Mouse (Mus musculus) ZHBTc4 (cell line): ENCODE measurements around the gene Cdk10.
A peak's percentile ranks its signal among the peaks of the same experiment; 100 is the strongest.
"Not testable (repeated sequence)": the region's sequence is repeated elsewhere in the genome, so short reads cannot be mapped to it uniquely, and the experiment has no call there.

Experiments used
- DNase-seq: peaks from one replicate; pipeline ENCODE4 v3.0.0-alpha.2; 2011; ENCODE audit warnings: low read depth, low spot score

Cdk10 gene

DNA sequence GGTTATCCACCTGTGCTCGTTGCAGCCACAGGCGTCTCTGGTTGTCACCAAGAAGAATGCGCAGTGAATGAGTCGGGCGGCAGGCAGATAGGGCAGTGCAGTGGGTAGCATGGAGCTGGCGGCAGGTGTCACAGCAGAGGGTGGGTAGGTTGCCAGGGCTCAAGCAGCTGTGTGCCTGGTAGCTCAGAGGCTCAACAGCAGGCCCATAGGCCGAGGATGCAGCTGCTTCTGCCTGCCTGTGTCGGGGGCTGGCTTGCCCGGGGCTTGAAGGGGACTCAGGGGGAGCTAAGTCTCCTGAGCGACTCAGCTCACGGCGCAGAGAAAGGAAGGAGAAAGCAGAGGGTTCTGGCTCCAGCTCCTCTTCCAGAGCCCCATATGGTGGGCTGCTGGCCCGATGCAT, 8.7 kb downstream of the Cdk10 start:
- no peak for DNase-seq

DNA sequence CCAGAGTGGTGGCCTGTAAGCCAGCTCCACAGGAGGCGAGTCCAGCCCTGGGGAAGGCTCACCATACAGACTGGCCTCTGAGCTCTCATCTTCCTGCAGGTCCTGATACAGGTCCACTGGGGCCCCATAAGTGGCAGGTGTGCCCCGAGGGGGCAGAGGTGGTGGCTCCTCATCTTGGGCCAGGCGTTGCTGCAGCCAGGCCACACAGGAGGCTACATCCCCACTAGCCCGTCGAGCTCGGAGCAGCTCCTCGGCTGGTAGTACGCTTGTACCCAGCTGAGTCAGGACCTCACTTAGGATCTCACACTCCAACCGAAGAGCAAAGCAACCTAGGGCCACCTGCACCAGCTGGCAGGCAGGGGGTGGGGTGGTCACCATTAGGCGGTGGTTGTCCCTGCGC, 9.1 kb downstream of the Cdk10 start:
- DNase-seq, result no peak

DNA sequence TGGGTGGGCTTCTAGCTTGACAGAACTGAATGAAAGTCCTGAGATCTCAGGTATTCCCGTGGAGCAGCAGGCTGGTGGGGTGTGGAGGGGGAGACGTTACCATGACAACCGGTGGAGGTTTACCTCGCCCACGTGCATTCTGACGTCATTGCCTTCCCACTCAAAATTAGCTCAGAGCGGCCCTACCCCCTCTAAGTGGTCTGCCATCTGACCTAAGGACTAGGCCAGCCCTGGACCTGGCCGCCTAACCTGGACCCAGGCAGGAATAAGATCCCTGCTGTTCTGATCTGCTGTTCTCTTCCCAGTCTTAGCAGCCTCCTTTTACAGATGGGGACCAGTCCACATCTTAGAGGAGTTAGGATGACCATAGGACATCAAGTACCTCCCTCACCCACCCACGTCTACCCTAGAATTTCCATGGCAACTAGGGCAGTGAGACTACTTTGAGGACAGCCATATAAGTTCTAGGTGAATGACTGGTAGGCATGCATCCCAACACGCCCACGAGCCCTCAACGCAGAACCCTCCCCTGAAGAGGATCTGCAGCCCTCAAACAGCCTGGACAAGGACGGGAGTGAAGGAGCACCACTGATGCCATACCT, 10.4 kb downstream of the Cdk10 start:
- peak; percentile 40 for DNase-seq

DNA sequence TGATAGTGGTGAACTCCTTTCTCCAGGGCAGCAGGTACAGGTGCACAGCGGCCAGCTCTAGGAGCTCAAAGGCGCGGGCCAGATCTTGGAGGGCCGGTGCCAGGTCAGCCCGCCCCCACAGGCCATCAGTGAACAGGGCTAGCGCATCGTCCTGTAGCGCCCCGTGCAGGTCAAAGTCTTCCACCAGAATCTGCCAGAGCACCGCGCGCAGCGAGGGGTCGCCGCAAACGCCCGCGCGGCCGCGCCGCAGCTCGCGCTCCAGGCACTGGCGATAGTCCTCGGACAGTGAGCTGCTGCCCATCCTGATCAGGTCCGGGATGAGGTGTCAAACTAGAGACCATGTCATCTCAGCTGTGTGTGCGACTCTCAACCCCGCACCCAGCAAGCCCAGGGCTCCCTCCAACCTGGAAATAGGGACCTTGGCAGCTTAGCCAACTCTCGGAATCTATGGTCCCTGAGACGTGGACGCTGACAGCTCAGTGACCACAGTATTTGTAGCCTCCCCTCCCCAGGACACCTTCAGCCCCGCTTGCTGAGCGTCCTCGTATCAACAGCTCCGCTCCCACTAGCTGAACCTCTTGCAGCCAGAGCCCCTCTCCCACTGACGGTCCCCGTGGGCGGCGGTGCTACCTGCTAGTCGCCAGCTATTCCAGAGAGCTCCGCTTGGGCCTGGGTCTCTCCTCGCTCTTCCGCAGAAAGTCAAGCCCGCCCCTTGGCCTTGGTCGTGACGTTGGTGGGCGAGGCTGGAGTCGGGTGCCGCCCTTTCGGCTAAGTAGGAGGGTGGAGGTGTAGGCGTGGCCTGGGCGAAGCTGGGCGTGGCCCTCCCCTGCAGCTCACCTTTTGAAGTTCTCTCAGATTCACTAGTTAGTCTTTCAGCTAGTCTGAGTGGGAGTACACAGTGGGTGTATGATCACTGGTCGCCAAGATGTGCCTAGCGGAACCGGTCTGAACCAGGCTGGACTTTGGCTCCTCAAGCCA, 11.2 kb downstream of the Cdk10 start, which contains the start of gene Spata2l:
Gene Spata2l (minus strand): TSS at position 714 of the 978 bp plus-strand sequence.
- DNase-seq, result peak; percentile 98

DNA sequence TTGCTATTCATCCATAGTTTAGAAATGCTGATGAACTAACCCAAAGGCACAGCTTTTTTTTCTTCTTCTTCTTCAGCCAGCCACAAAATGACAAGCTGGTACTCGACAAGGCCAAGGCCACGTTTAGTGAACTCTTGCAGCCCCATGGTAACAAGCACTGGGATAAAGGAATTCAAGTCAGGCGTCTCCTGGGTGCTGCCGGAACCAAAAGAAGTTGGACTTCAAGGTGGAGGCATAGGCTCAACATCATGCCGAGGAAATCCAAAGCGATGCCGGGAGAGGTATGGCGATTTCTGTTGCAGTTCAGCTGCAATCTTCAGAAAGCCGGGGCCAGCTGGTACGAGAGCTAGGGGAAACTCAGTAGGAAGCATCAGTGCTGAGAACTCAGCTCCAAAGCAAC, 14.8 kb downstream of the Cdk10 start:
- no peak for DNase-seq

DNA sequence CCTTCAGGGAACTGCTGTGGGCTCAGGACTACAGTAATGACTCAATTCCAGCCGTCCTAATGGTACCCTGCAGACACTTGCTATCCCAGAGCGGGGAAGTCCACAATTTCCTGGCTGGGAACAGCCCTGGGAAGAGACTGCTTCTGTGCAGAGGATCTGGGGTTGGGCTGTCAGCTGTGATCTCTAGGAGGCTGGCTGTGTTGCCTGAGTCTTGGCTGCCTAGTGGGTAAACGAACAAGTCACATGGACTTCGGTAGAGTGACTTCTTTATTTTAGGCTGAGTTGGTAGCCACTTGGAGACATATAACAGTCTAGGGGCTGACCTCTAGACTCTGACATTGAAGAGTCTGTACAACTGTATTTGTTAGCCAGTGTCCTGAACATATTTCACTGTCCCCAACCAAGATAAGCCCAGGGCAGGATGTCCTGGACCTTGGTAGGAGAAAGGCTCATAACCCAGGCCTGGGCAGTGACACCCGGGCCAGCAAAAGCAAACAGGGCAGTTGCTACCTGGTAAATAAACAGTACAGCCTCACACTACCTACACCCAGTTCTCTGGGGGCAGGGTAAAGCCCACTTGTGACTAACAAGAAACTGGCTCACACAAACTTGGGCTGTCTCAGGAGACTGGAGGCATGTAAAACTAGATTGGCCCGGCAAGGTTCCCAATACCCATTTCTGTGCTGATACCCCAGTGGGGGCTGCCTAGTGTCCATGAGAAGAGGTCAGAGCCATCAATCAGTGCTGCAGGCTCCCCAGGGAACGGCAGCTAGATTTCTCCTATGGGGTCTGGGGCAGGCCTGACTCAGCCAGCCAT, 17.7 kb downstream of the Cdk10 start:
- no peak for DNase-seq

DNA sequence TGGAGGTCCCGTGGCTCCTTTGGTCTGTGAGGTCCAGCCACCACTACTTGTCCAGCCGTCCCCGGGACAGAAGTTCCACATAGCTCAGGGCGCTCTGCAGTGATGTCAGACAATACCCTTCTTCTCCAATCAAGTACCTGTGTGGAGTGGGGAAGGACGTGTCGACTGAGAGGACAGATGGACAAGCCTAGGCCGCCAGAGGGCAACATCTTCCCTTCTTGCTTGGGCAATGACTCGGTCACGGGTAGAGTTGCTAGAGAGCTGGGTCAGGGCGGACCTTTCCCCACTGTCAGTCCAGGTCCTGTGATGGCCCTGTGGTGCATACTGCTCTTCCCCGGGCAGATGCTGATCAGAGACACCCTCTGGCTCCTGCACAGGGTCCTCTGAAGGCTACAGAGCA, 18.4 kb downstream of the Cdk10 start:
- no peak for DNase-seq

DNA sequence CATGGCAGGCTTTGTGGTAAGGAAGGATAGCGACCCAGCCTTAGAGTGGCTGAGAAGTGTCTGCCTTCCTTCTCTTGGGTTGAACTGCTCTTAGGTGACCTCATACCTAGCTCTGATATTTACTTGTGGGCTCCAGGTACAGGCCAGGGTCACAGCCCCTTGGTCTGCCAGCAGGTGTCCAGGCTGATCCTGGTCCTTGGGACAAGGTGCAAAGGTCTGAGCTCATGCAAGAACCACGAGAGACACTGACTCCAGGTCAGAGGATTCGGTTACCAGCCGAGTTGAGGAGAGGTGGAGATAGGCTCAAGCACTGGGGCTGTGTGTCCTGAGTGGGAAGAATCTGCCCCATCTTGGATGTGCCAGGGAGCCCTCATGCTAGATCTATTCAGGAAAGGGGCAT, 19.7 kb downstream of the Cdk10 start:
- no peak for DNase-seq

DNA sequence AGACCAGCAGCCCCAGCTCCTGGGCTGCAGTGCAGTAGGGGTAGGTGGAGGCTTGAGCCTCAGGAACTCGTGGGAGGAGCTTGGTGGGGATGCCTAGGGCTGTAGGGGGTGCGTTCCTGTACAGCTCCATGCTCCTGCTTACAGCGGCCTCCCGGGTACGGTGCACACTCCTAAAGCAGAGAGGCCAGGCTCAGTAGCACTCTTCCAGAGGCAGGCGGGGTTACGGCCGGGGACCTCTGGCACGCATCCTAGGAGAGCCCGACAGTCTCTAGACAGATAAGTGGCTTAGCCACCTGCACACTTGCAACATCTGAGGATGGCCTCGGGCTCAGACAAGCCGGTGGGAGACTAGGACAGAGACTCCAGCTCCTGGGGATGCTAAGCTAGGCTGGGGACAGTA, 20.9 kb downstream of the Cdk10 start:
- DNase-seq, result no peak

DNA sequence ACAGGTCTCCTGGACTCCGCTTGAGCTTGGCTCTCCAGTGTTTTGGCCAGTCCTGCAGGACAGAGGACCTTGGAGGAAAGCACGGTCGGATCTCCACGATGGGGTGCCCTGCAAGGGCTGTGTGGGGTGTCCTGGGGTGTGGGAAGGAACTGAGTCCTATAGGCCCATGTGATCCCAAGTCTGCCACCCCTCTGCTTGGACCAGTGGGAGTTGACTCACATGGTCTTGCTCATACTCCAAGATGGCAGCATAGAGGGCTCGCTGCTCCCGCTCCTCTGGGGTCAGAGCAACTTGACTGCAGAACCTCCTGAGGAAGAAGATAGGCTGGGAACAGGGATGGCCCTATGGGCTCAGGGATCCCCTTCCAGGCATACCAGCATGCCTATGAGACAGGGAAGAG, 23.1 kb downstream of the Cdk10 start:
- no peak for DNase-seq

DNA sequence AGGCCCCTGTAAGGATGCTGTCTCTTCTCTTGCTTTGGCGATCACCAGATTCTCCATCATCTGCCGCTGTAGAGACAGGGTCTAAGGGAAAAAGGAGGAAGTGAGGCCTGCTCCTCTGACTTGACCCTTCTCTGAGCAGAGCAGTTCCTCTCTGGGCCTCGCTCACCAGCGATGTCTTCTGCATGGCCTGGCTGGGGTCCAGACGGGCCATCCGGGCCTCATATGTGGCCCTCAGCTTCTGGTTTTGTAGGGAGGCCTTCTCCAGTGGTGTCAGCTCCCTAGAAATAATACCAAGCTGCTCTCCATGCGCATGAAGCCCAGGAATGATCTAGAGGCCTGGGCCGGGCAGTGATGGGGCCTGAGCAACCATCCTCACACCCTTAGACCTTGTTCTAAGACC, 24.0 kb downstream of the Cdk10 start:
- DNase-seq, result no peak

DNA sequence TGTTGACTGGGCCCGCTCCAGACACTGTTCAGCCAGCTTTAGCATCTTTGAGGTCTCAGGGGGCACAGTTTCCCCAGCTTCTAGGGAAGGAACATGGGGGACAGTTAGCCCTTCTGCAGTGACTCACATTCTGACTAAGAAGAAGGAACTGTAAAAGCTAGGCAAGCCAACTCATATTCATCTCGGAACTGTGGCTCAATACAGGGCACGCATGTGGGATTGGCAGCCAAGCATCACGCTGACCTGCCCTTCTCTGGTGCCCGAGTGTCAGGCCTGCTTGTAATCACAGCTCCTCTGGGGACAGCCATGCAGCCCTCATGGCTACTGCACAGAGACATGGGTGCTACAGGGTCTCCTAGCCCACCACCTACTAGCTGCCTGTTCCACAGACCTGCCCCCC, 26.3 kb downstream of the Cdk10 start:
- DNase-seq, result no peak

DNA sequence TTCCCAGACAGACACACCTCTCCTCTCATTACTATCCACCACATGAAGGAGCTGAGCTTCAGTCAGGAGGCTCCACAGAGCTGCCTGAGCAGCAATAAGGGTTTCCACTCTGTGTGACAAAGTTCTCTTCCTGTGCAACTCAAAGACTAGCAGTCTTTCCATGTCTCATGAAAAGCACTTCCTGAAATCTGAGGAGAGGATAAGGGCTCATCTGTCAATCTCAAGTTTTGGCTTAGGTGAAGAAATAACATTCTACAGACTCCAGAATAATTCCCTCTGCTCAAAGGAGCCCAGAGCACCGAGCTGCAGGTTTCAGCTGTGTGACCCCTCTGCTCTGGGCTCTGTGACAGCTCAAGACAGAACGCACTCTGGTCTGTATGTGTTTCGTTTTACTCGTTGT, 28.3 kb downstream of the Cdk10 start:
- no peak for DNase-seq

DNA sequence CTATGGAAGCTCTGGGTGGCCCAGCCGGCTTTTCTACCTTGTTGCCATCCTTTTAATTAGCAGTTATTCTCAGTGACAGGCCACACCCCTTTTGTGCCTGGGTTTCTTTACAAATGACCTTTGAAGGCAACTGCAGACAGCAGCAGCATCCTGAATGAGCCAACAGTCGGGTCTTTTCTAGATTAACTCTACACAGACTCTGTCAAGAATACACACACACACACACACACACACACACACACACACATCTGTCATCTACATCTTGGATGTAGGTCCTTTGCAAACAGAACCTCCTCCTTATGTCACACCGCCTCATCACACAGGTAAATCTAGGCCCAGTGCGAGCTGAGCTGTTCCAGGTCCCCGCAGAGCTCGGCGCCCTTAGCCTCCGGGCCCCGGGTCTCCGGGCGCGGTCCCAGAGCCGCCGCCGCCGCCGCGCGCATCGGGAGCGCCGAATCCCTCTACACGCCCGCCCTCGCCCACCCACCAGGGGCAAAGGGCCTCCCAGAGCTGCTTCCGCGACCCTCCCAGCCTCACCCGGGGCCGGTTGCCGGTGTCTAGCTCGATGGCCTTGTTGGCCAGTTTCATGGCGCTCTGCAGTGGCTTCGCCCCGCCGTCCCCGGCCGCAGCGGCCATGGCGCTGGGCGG, 28.9 kb downstream of the Cdk10 start:
- no peak for DNase-seq

DNA sequence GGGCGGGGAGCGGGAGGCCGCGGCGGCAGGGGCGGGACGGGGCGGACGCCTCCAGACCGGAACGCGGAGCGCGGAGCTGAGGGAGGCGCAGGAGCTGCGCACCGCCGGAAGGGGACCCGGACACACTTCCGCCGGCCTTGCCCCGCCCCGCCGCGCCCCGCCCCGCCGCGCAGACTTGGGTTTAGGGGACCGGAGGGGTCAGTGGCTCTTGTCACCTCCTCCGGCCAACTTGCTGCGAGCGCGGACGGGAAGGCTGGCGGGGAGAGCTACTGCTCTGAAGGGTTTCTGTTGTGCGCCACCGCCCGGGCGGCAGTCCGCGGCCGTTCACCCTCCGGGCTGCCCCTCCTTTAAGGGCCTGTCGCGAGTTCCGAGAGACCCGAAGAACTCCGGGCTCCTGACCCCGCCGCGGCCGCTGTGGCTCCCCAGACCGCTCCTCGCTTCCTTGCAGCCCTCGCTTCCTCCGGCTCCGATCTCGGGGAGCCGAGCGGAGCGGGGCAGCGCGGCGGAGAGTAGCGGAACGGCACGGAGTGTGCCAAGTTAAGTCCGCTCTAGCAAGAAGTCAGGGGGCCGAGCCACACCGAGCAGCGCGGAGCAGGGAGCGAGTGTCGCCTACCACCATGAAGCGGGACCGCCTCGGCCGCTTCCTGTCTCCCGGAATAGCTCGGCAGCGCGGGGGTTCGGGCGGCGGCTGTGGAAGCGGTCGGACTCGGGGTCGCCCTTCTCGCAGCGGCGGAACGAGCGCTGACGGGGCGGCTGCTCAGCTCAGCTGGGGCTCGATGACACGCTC, 29.6 kb downstream of the Cdk10 start, which contains the start of the genes Zfp276 and Vps9d1:
Gene Zfp276 (plus strand): TSS at position 97 of the 787 bp plus-strand sequence.
Gene Vps9d1 (minus strand): TSS at position 250 of the 787 bp plus-strand sequence.
- peak; percentile 90 for DNase-seq

DNA sequence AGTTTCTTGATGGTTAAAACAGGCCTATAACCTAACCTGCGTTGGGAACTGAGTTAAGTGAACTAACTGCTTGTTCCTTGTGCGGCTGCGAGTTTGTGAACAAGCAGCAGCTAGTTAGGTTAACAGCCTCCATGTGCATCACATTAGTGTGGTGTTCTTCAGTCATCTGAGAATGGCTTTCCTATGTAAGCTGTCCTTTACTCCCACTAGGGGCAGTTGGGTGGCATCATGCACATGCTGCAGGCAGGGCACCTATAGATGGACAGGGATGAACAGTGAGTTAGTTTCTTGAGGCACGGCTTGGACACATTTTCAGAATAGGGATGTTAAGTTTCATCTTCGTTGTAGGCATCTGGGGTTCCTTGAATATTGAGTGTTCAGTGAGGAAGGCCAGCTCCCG, 30.5 kb downstream of the Cdk10 start:
- no peak for DNase-seq

DNA sequence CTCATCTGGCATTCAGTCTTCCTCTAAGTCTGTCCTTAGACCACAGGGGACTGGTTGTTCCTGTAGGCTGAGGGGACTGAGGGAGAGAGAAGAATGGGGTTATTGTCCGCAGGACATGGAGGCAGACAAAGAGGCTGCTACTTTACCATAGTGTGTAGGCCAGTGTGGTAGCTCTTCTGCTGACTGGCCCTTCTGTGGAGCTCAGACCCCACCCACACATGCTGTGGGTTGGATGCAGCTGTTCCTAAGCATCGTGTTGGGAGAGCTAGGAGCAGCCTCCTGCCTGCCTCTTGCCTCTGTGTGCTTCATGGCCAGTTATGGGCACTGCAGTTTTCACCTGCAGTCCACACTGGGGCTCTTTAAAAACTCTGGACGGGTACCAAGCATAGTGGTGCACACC, 32.5 kb downstream of the Cdk10 start:
- DNase-seq, result no peak

DNA sequence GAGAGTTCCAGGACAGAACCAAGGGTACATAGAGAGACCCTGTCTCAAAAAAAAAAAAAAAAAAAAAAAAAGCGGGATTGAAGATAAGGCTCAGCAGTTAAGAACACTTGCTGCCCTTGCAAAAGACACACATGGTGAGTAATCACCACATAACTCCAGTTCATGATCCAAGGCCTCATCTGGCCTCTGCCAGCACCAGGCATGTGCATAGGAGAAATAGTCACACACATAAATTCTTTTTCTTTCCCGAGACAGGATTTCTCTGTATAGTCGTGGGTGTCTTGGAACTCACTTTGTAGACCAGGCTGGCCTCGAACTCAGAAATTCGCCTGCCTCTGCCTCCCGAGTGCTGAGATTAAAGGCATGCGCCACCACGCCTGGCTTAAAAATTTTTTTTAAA, 33.0 kb downstream of the Cdk10 start:
- DNase-seq, result not testable (repeated sequence)

DNA sequence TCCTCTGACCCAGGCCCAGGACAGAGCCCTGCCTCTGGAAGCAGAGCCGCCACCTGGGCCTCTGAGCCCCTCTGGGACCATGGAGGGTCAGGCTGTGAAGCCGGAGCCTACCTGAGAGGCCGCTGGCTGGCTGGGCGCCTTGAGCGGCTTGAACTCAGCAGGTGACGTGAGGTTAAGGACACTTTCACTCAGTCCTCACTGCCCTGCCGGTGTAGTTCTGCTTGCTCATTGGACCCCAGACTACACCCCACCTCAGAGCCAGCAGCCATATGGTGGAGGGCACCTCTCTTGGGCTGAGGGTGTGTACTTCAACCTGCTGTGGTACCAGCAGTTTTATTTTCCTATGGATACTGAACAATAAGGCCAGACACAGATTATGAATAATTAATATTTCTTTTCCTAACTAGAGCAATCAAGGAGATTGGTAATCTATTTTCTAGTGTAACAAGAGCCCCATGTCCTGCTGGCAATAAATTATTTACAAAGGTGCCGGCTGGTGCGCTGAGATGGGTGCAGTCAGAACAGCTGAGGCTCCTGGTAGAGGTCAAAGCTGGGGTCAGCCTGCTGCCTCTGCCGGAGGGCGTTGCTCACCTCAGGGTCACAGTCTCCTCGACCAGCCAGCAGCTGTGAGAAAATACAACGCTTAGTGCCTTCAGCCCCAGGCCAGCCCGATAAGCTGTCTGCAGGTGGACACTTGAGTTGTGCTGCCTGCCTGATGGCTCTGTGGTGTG, 43.4 kb downstream of the Cdk10 start:
- DNase-seq, result peak; percentile 50

DNA sequence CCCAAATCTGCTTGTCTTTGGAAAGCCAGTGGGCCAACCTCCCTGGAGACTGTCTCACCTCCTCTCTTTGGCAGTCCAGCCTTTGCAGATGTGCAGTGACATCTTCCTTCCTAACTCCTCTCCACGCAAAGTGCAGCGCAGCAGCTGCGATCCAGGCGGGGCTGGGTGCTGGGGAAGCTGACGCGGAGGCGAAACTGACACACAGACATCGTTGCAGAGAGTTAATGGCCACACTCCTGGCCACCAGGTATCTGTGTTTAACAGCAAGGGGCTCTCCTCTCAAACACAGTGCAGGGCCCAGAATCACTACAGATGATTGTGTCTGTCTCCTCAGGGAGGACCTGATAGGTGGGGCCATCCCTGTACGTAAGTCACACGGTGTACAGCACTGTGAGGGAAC, 46.5 kb downstream of the Cdk10 start:
- DNase-seq, result no peak
